Mouse (Mus musculus): ENCODE results near the gene Msh4. TPM values are rescaled to one million over a fixed set of nuclear protein-coding genes. Genes with fewer than 3 reads are reported as not detected.

Gene Msh4
- 0.01 and 0.03 TPM in 2 replicates for polyA plus RNA-seq (2012; rRNA removed)

GRCm38 (mm10) chr3:153906136-153906871 is at the start of gene Msh4:
Msh4 (minus strand) TSS chr3:153906138.

GRCm38 (mm10) chr3:153944335-153944990 is 38.5 kb upstream of the Msh4 start, which contains the start of gene Acadm:
Acadm (minus strand) TSS chr3:153944632.

GRCm38 (mm10) chr3:153912546-153913509 is 6.9 kb upstream of the Msh4 start, which contains the start of gene Rabggtb:
Rabggtb (minus strand) TSS chr3:153913009.

GRCm38 (mm10) chr3:153844030-153844429 is 61.9 kb downstream of the Msh4 start, which contains the start of gene Asb17:
Asb17 (plus strand) TSS chr3:153844209.

Other genes with a start within 250 kb of the Msh4 start
- 2.4 TPM in 2 replicates for gene St6galnac3, start 181.0 kb downstream of the Msh4 start, polyA plus RNA-seq (2012; rRNA removed)
- 1.3 and 1.5 TPM in 2 replicates for gene Asb17, start 61.9 kb downstream of the Msh4 start, polyA plus RNA-seq (2012; rRNA removed)
- gene Rabggtb, start 6.9 kb upstream of the Msh4 start, polyA plus RNA-seq (2012; rRNA removed) = 89.0 and 98.2 TPM in 2 replicates
- 43.6 and 49.8 TPM in 2 replicates for gene Acadm, start 38.5 kb upstream of the Msh4 start, polyA plus RNA-seq (2012; rRNA removed)
- 0.41 and 0.48 TPM in 2 replicates for gene Slc44a5, start 67.3 kb upstream of the Msh4 start, polyA plus RNA-seq (2012; rRNA removed)

Measured in liver, embryonic 14 days (tissue).